Mouse (Mus musculus) small intestine, adult 2 months (tissue): ENCODE results near the gene Osbpl6. TPM values are rescaled to one million over a fixed set of nuclear protein-coding genes. Genes with fewer than 3 reads are reported as not detected.

Experiments used
- H3K27ac ChIP-seq: fragments of 200-500 bp; 2 replicates; pipeline ENCODE4 v1.5.1; 2012; ENCODE audit warnings: low read depth, low read length, control low read depth, inconsistent platforms; ENCODE audit not compliant: insufficient read depth
- H3K27me3 ChIP-seq: fragments of 200-500 bp; 2 replicates; pipeline ENCODE4 v1.6.1; 2012; ENCODE audit warnings: mild to moderate bottlenecking, moderate library complexity, low read length, inconsistent platforms; ENCODE audit not compliant: control insufficient read depth, insufficient read depth
- H3K36me3 ChIP-seq: fragments of 200-500 bp; 2 replicates; pipeline ENCODE4 v1.6.1; 2012; ENCODE audit warnings: mild to moderate bottlenecking, low read length, control low read depth, inconsistent platforms; ENCODE audit not compliant: control insufficient read depth, insufficient read depth
- H3K4me1 ChIP-seq: fragments of 200-500 bp; 2 replicates; pipeline ENCODE4 v1.6.1; 2012; ENCODE audit warnings: low read length, inconsistent platforms, mixed read lengths; ENCODE audit not compliant: control insufficient read depth, insufficient read depth, insufficient read length
- H3K4me3 ChIP-seq: fragments of 200-500 bp; 2 replicates; pipeline ENCODE4 v1.5.1; 2012; ENCODE audit warnings: low read depth, mild to moderate bottlenecking, control low read depth, inconsistent platforms, low read length, moderate library complexity
- CTCF ChIP-seq: fragments of 200-500 bp; IDR thresholded peaks from 2 replicates; pipeline ENCODE4 v1.5.1; 2012; ENCODE audit warnings: low read depth, mild to moderate bottlenecking, control low read depth, inconsistent platforms, low read length, moderate library complexity, mixed read lengths; ENCODE audit not compliant: insufficient replicate concordance, insufficient read length; ENCODE audit errors: extremely low read depth
- POLR2A ChIP-seq: fragments of 200-500 bp; IDR thresholded peaks from 2 replicates; pipeline ENCODE4 v1.6.1; 2012; ENCODE audit warnings: low read depth, mild to moderate bottlenecking, control low read depth, inconsistent platforms, low read length, moderate library complexity
- WGBS: fragments of 180-500 bp; shearing (Covaris S2); methylation state at CpG from one replicate; pipeline ENCODE4 v1.1.7; 2018; 5-methylcytosine and 5-hydroxymethylcytosine counted together
- polyA plus RNA-seq: library from polyadenylated mRNA; depleted of rRNA; stranded (reverse); fragments of >200 nt; gene quantifications from 2 replicates; pipeline ENCODE4 v1.2.3, GENCODE M21; 2012

The Osbpl6 gene
- polyA plus RNA-seq, 1 experiment: 72.6 TPM

- H3K36me3 ChIP-seq: no peaks in the 10 kb centered on the region
- TF ChIP-seq POLR2A (no peak), CTCF (no peak)
- no peak overlapping the region for H3K27ac ChIP-seq
- peak overlapping the region; percentile 77 for H3K4me3 ChIP-seq
- WGBS: 4% methylated on average over 15 of the region's 15 CpGs
- H3K27me3 ChIP-seq: no peaks in the 10 kb centered on the region; the same call in 1 of the 2 replicates
- no peaks in the 10 kb centered on the region; the same call in 1 of the 2 replicates for H3K4me1 ChIP-seq
Observed at GRCm38 (mm10) chr2:76405596-76406150, 635 bp upstream of the Osbpl6 start.

- H3K4me3 ChIP-seq: peak overlapping the region; percentile 77
- WGBS: under 1% methylated on average over 49 of the region's 49 CpGs
- H3K4me1 ChIP-seq: no peaks in the 10 kb centered on the region; the same call in 1 of the 2 replicates
- H3K36me3 ChIP-seq: no peaks in the 10 kb centered on the region
- peak overlapping the region; percentile 58 for H3K27ac ChIP-seq
- H3K27me3 ChIP-seq: no peaks in the 10 kb centered on the region; the same call in 1 of the 2 replicates
- TF ChIP-seq POLR2A (no peak), CTCF (no peak)
Observed at GRCm38 (mm10) chr2:76406937-76407441, 681 bp downstream of the Osbpl6 start.

DNA sequence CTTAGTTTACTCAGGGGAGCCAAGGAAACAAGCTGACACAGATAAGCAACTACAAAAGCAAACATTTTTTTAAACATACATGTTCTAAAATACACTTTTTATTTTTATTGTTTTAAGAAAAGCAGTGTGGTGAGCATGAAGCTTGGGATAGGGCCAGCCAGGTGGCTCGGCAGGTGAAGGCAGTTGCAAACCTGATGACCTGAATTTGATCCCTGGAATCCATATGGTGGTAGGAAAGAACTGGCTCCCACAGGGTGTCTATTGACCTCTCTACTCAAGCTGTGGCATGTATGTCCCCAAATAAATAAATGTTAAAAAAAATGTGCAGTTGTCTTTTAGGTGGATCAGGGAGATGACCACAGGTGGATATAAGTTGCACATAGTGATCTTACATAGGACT lies 3.2 kb downstream of the Osbpl6 start:
- Histone ChIP-seq H3K27ac (no peak overlapping the region), H3K4me3 (no peak overlapping the region), H3K36me3 (no peaks in the 10 kb centered on the region), H3K4me1 (peaks cover under 1% of the 10 kb centered on the region; the same call in 1 of the 2 replicates), H3K27me3 (no peaks in the 10 kb centered on the region; the same call in 1 of the 2 replicates)
- WGBS: 55% methylated on average over 1 of the region's 1 CpGs
- TF ChIP-seq POLR2A (no peak), CTCF (no peak)

DNA sequence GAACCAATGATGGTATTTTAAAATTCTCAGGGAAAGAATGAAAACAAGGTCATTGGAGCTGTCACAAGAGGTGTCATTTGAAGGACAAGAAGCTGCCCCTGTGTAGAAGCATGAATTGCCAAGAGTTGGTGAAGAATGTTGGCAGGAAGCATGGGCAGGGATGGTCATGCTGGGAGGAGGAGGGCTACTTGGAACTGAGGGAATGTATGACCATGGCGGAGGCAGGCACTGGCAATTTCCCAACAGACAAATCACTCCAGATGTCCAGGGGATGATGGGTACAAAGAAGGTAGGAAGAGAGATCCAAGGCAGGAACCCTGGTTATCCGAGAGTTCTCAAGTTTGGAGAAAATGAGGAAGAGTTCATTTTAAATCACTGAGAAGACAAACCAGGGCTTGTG lies 3.7 kb downstream of the Osbpl6 start:
- Histone ChIP-seq H3K4me3 (no peak overlapping the region), H3K4me1 (peaks cover 3% of the 10 kb centered on the region; the same call in 1 of the 2 replicates), H3K27ac (no peak overlapping the region), H3K27me3 (no peaks in the 10 kb centered on the region; the same call in 1 of the 2 replicates), H3K36me3 (no peaks in the 10 kb centered on the region)
- TF ChIP-seq CTCF (no peak), POLR2A (no peak)
- WGBS: 85% methylated on average over 2 of the region's 2 CpGs

DNA sequence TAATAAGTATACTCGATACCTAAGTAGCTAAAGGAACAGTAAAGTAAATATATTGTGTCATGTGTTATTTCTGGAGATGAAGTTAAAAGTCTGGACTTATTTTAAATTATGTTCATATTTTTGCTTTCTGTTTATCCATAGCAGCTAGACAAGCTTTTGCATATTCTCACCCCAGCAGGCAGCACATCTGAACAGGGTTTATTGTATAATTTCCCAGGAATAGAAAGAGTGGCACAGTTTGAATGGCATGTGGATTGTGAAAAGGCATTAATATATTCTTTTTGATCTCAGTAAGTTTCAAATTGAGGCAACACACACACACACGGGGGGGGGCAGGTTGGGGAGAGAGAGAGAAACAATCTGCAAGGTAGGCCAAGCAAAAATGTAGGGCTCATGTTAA lies 6.6 kb downstream of the Osbpl6 start:
- Histone ChIP-seq H3K4me3 (no peak overlapping the region), H3K4me1 (peaks cover 9% of the 10 kb centered on the region; the same call in 1 of the 2 replicates), H3K36me3 (no peaks in the 10 kb centered on the region), H3K27me3 (no peaks in the 10 kb centered on the region), H3K27ac (no peak overlapping the region)
- 84% methylated on average over 2 of the region's 2 CpGs for WGBS
- TF ChIP-seq POLR2A (no peak), CTCF (no peak)

DNA sequence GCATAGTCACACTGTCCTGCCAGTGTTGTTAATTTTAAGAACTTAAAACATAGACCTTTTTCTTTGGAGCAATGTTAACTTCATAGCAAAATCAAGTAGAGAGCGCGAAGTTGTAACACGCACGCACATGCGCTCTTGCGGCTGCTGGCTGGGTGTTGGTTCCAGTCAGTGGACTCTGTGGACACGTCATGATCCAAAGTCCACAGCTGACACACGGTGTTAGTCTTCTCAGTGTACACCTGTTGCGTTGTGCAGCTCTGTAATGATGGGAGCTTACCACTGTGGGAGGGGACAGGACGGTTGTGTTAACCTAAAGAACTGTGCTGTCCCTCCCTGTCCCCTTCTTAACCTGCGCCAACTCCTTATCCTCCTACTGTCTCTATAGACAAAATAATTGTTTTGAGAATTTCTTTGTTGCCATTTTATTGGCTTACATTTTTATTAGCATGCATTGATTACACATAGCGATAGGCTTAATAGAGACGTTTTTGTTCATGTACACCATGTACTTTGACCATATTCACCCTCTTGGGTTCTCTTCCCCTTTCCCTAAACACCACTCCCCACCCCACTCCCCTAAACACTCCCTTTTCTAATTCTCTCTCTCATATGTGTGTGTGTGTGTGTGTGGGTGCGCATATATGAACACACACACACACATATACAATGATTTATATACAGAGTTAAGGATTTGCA lies 11.3 kb downstream of the Osbpl6 start:
- peaks cover 12% of the 10 kb centered on the region; the same call in 1 of the 2 replicates for H3K4me1 ChIP-seq
- WGBS: 33% methylated on average over 14 of the region's 14 CpGs
- no peak for TF ChIP-seq POLR2A
- peak overlapping the region; percentile 91 for H3K27ac ChIP-seq
- no peaks in the 10 kb centered on the region for H3K27me3 ChIP-seq
- no peaks in the 10 kb centered on the region for H3K36me3 ChIP-seq
- H3K4me3 ChIP-seq: no peak overlapping the region

DNA sequence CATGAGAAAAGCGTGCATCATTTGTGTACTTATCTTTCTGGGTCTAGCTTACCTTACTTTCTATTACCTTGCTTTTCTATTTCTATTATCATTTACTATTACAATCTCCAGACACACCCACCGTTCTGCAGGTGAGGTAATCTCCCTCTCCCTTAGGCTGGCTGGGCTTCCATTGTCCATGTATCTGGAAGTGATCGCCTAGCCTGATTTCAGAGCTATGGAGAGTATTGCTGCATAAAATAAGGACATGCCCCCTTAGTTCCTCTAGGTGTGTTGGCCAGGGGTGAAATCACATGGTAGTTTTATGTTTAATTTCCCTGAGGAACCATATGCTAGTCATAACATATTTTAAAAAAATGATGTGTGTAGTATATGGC lies 11.8 kb downstream of the Osbpl6 start:
- 28% methylated on average over 3 of the region's 3 CpGs for WGBS
- Histone ChIP-seq H3K4me1 (peaks cover 12% of the 10 kb centered on the region; the same call in 1 of the 2 replicates), H3K36me3 (no peaks in the 10 kb centered on the region), H3K27me3 (no peaks in the 10 kb centered on the region), H3K27ac (peak overlapping the region; percentile 80), H3K4me3 (no peak overlapping the region)
- TF ChIP-seq POLR2A (no peak), CTCF (no peak)
